Mouse (Mus musculus) thymus, adult 2 months (tissue): ENCODE measurements around the gene March2.
A peak's percentile ranks its signal among the peaks of the same experiment; 100 is the strongest.

Experiments
- CTCF ChIP-seq: fragments of 200-500 bp; IDR thresholded peaks from 2 replicates; pipeline ENCODE4 v1.5.1; 2012; ENCODE audit warnings: mild to moderate bottlenecking, control low read depth, low read length, moderate library complexity, borderline replicate concordance; ENCODE audit not compliant: control insufficient read depth, poor library complexity, insufficient read depth; ENCODE audit errors: extremely low read depth
- POLR2A ChIP-seq: fragments of 200-500 bp; IDR thresholded peaks from 2 replicates; pipeline ENCODE4 v1.6.1; 2012; ENCODE audit warnings: mild to moderate bottlenecking, low read length, control low read depth, moderate library complexity; ENCODE audit not compliant: control insufficient read depth, poor library complexity, insufficient read depth; ENCODE audit errors: extremely low read depth

DNA sequence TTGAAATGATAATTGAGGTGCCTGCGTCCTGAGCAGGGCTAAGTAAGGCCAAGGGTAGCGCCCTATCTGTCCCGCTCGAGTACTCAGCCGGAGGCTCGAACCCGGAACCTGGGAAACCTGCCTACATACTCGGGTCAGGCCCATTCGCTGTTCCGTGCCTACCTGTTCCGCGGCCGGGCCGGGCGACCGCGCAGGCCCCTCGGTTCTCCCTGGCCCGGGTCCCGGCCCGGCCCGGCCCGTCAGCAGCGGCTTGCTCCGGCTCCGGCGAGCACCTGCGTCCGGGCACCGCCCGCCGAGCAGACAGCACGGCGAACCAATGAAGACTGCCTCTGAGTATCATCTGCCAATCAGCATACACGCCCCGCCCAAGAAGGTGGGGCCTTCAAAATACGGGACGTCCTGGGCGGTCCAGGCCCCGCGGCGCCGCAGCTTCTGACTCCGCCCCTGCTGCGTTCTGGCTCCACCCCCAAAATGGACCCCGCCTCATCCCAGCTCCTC lies at the start of gene March2:
- TF ChIP-seq CTCF (peak; percentile 50; the same call in 1 of the 2 replicates), POLR2A (peak; percentile 89; the same call in 1 of the 2 replicates)
